Mouse (Mus musculus): ENCODE measurements around the gene Klf12.

Gene Klf12

GRCm38 (mm10) chr14:100231384-100231783 is 53.1 kb downstream of the Klf12 start:
- no peak for DNase-seq (ENCODE audit: low spot score)

- no peak for DNase-seq (ENCODE audit: low spot score)
Observed at GRCm38 (mm10) chr14:100228120-100228519, 56.4 kb downstream of the Klf12 start.

GRCm38 (mm10) chr14:100227717-100228116 is 56.8 kb downstream of the Klf12 start:
- DNase-seq (ENCODE audit: low spot score) = no peak

- DNase-seq (ENCODE audit: low spot score) = no peak
Observed at GRCm38 (mm10) chr14:100224151-100224550, 60.3 kb downstream of the Klf12 start.

GRCm38 (mm10) chr14:100222260-100222659 is 62.2 kb downstream of the Klf12 start:
- no peak for DNase-seq (ENCODE audit: low spot score)

GRCm38 (mm10) chr14:100215213-100215785 is 69.2 kb downstream of the Klf12 start:
- no peak for DNase-seq (ENCODE audit: low spot score)

GRCm38 (mm10) chr14:100213066-100213465 is 71.4 kb downstream of the Klf12 start:
- DNase-seq (ENCODE audit: low spot score) = peak; percentile 45

GRCm38 (mm10) chr14:100211826-100212117 is 72.7 kb downstream of the Klf12 start:
- no peak for DNase-seq (ENCODE audit: low spot score)

GRCm38 (mm10) chr14:100211036-100211825 is 73.2 kb downstream of the Klf12 start:
- peak; percentile 82 for DNase-seq (ENCODE audit: low spot score)

GRCm38 (mm10) chr14:100209814-100210419 is 74.6 kb downstream of the Klf12 start:
- no peak for DNase-seq (ENCODE audit: low spot score)

- no peak for DNase-seq (ENCODE audit: low spot score)
Observed at GRCm38 (mm10) chr14:100207081-100207480, 77.4 kb downstream of the Klf12 start.

GRCm38 (mm10) chr14:100206207-100206606 is 78.3 kb downstream of the Klf12 start:
- no peak for DNase-seq (ENCODE audit: low spot score)

GRCm38 (mm10) chr14:100200058-100200688 is 84.3 kb downstream of the Klf12 start:
- DNase-seq (ENCODE audit: low spot score) = no peak

- DNase-seq (ENCODE audit: low spot score) = no peak
Observed at GRCm38 (mm10) chr14:100198636-100199035, 85.8 kb downstream of the Klf12 start.

GRCm38 (mm10) chr14:100197199-100197598 is 87.3 kb downstream of the Klf12 start:
- no peak for DNase-seq (ENCODE audit: low spot score)

- no peak for DNase-seq (ENCODE audit: low spot score)
Observed at GRCm38 (mm10) chr14:100189490-100190197, 94.8 kb downstream of the Klf12 start.

- no peak for DNase-seq (ENCODE audit: low spot score)
Observed at GRCm38 (mm10) chr14:100187372-100187771, 97.1 kb downstream of the Klf12 start.

GRCm38 (mm10) chr14:100177796-100178195 is 106.7 kb downstream of the Klf12 start:
- no peak for DNase-seq (ENCODE audit: low spot score)

GRCm38 (mm10) chr14:100165075-100165474 is 119.4 kb downstream of the Klf12 start:
- DNase-seq (ENCODE audit: low spot score) = no peak

- DNase-seq (ENCODE audit: low spot score) = no peak
Observed at GRCm38 (mm10) chr14:100156639-100157038, 127.8 kb downstream of the Klf12 start.

GRCm38 (mm10) chr14:100147666-100148065 is 136.8 kb downstream of the Klf12 start:
- no peak for DNase-seq (ENCODE audit: low spot score)

- DNase-seq (ENCODE audit: low spot score) = no peak
Observed at GRCm38 (mm10) chr14:100140370-100140769, 144.1 kb downstream of the Klf12 start.
